Mouse (Mus musculus): ENCODE data around the gene a. TPM values are rescaled to one million over a fixed set of nuclear protein-coding genes. Genes with fewer than 3 reads are reported as not detected.
A peak's percentile ranks its signal among the peaks of the same experiment; 100 is the strongest.

a gene
- polyA plus RNA-seq, 1 experiment, result not detected

DNA sequence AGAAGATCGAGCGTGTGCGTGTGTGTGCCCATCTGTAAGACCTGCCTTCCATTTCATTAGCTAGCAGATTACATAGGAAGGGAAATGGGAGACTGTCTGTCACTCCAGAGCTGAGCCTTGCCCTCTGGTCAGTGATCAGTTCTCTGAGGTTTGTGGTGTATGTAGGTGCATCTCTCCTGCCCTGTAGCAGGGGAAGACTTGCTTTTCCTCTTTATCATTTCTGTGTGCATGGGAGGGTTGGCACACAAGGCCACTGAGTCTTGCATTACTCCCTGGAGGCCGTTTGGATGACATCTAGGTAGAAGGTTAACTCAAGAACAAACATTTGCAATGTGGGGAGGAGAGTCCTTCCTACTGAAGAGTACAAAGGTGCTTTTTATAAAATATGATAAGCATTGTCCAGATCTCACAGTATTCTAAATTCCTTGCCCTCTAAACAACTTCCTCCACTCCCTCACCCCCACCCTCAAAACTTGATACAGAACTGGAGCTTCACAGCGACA lies 264.9 kb downstream of the a start:
- Histone ChIP-seq H3K79me3 (ENCODE audit: low read depth) (no peaks in the 10 kb centered on the region), H3K36me3 (ENCODE audit: control insufficient read depth, insufficient read depth) (peaks cover 17% of the 10 kb centered on the region)
- no peak for TF ChIP-seq USF1 (IDR thresholded peaks at IDR 0.05; ENCODE audit: low read depth)
- no peak for TF ChIP-seq MYOG (IDR thresholded peaks at IDR 0.05; ENCODE audit: control insufficient read depth, extremely low read depth, insufficient read length)
- no peak for TF ChIP-seq CTCF (IDR thresholded peaks at IDR 0.05; ENCODE audit: control insufficient read depth, insufficient read depth, insufficient read length)
- no peak for TF ChIP-seq MAX (IDR thresholded peaks at IDR 0.05)
- TF ChIP-seq CEBPB (IDR thresholded peaks at IDR 0.05; ENCODE audit: low read depth), result no peak
- no peak for TF ChIP-seq MYOD1 (IDR thresholded peaks at IDR 0.05; ENCODE audit: control insufficient read depth, insufficient read length, low read depth)
- no peak for TF ChIP-seq FOSL1 (IDR thresholded peaks at IDR 0.05; ENCODE audit: insufficient read depth, low read length, poor library complexity, severe bottlenecking)

DNA sequence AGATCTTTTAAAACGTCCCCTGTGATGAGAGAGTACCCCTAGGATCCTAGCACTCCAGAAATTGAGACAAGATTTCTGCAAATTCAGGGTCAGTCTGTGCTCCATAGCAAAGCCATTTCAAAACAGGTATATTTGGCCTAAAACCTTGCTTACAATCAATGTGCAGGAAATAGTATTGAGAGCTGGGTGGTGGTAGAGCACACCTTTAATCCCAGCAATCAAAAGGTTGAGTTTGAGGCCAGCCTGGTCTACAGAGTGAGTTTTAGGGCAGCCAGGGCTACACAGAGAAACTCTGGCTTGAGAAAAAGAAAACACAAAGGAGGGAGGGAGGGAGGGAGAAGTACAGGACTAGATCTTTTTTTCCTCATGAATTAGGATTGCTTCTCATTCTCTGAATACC lies 266.2 kb downstream of the a start:
- no peaks in the 10 kb centered on the region for H3K79me2 ChIP-seq (ENCODE audit: control insufficient read depth, insufficient read depth)
- peaks cover 28% of the 10 kb centered on the region for H3K36me3 ChIP-seq (ENCODE audit: control insufficient read depth, insufficient read depth)
- no peak for TF ChIP-seq CTCF (IDR thresholded peaks at IDR 0.05; ENCODE audit: control insufficient read depth, insufficient read depth, insufficient read length)
- TF ChIP-seq FOSL1 (IDR thresholded peaks at IDR 0.05; ENCODE audit: insufficient read depth, low read length, poor library complexity, severe bottlenecking), result no peak
- no peak for TF ChIP-seq CEBPB (IDR thresholded peaks at IDR 0.05; ENCODE audit: low read depth)
- no peak for TF ChIP-seq MAX (IDR thresholded peaks at IDR 0.05)
- no peak for TF ChIP-seq MYOG (IDR thresholded peaks at IDR 0.05; ENCODE audit: control insufficient read depth, extremely low read depth, insufficient read length)
- TF ChIP-seq USF1 (IDR thresholded peaks at IDR 0.05; ENCODE audit: low read depth), result no peak
- TF ChIP-seq MYOD1 (IDR thresholded peaks at IDR 0.05; ENCODE audit: control insufficient read depth, insufficient read length, low read depth), result no peak
- no peaks in the 10 kb centered on the region for H3K79me3 ChIP-seq (ENCODE audit: low read depth)
- H3ac ChIP-seq (ENCODE audit: control insufficient read depth, insufficient read length, low read depth), result no peak overlapping the region
- H3K27me3 ChIP-seq (ENCODE audit: control insufficient read depth, insufficient read depth, insufficient read length), result no peaks in the 10 kb centered on the region
- no peak overlapping the region for H3K4me3 ChIP-seq (ENCODE audit: insufficient read depth, poor library complexity, severe bottlenecking)

More for the DNA sequence above, 264.9 kb downstream of the a start:
- no peak overlapping the region for H3K4me3 ChIP-seq (ENCODE audit: insufficient read depth, poor library complexity, severe bottlenecking)
- no peaks in the 10 kb centered on the region for H3K79me2 ChIP-seq (ENCODE audit: control insufficient read depth, insufficient read depth)
- no peak overlapping the region for H3ac ChIP-seq (ENCODE audit: control insufficient read depth, insufficient read length, low read depth)
- H3K27me3 ChIP-seq (ENCODE audit: control insufficient read depth, insufficient read depth, insufficient read length), result no peaks in the 10 kb centered on the region

DNA sequence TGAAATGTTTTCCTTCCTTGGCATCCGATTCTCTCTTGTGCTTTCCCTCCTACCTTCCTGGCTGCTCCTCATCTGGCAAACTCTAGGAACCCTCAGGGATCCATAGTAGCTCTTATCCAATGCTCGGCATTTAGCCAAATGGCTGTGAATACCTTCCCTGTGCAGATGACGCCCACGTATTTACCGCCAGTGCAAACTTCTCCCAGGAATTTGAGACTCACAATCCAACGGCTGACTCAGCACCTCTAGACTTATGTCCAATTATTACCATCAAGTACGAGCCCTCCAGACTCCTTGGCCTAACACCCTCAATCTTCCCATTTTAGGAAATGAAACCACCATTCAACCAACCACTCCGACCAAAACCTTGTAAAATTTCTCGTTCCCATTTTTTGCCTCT lies 279.8 kb downstream of the a start:
- no peak for TF ChIP-seq MAX (IDR thresholded peaks at IDR 0.05)
- no peak for TF ChIP-seq USF1 (IDR thresholded peaks at IDR 0.05; ENCODE audit: low read depth)
- TF ChIP-seq MYOD1 (IDR thresholded peaks at IDR 0.05; ENCODE audit: control insufficient read depth, insufficient read length, low read depth), result no peak
- TF ChIP-seq FOSL1 (IDR thresholded peaks at IDR 0.05; ENCODE audit: insufficient read depth, low read length, poor library complexity, severe bottlenecking), result no peak
- TF ChIP-seq MYOG (IDR thresholded peaks at IDR 0.05; ENCODE audit: control insufficient read depth, extremely low read depth, insufficient read length), result no peak
- TF ChIP-seq CTCF (IDR thresholded peaks at IDR 0.05; ENCODE audit: control insufficient read depth, insufficient read depth, insufficient read length), result no peak
- no peak for TF ChIP-seq CEBPB (IDR thresholded peaks at IDR 0.05; ENCODE audit: low read depth)
- peaks cover 36% of the 10 kb centered on the region for H3K36me3 ChIP-seq (ENCODE audit: control insufficient read depth, insufficient read depth)
- no peak overlapping the region for H3K4me3 ChIP-seq (ENCODE audit: insufficient read depth, poor library complexity, severe bottlenecking)

DNA sequence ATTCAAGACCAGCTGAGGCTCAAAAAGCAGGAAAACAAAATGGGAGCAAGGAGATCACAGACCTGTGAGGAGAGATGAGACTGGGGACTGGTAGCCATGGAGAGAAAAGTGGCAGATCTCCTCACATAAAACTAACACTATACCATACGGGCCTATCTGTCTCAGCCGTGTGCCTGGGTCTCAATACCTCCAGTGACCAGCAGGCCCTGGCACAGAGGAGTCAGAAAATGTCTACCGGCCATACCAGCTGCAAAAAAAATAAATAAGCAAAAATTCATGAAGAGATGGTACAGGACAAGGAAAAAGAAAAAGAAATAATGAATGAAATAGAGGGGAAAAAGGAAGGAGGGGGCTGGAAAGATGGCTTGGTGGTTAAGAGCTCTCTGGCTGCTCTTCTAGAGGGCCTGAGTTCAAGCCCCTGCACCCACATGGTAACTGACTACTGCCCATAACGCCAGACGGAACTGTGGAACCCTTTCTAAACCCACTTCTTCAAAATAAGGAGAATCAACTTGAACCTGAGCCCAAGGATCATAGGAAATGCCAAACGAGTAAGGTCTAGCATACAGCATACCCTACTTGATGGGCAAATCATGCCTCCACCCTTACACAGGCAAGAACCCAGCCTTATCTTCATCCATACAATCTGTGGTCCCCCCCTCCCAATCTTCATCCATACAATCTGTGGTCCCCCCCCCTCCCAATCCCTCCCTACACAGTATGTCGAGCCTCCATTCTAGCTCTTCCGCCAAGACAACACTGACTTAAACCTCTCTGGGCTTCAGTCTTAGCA lies 281.3 kb downstream of the a start:
- H3ac ChIP-seq (ENCODE audit: control insufficient read depth, insufficient read length, low read depth), result no peak overlapping the region
- peaks cover 25% of the 10 kb centered on the region for H3K36me3 ChIP-seq (ENCODE audit: control insufficient read depth, insufficient read depth)
- no peak overlapping the region for H3K4me3 ChIP-seq (ENCODE audit: insufficient read depth, poor library complexity, severe bottlenecking)
- TF ChIP-seq USF1 (IDR thresholded peaks at IDR 0.05; ENCODE audit: low read depth), result no peak
- no peak for TF ChIP-seq FOSL1 (IDR thresholded peaks at IDR 0.05; ENCODE audit: insufficient read depth, low read length, poor library complexity, severe bottlenecking)
- TF ChIP-seq MAX (IDR thresholded peaks at IDR 0.05), result no peak
- no peak for TF ChIP-seq CTCF (IDR thresholded peaks at IDR 0.05; ENCODE audit: control insufficient read depth, insufficient read depth, insufficient read length)
- no peaks in the 10 kb centered on the region for H3K27me3 ChIP-seq (ENCODE audit: control insufficient read depth, insufficient read depth, insufficient read length)
- H3K79me3 ChIP-seq (ENCODE audit: low read depth), result peaks cover 50% of the 10 kb centered on the region
- H3K79me2 ChIP-seq (ENCODE audit: control insufficient read depth, insufficient read depth), result peaks cover 59% of the 10 kb centered on the region

More for the DNA sequence above, 279.8 kb downstream of the a start:
- Histone ChIP-seq H3K79me3 (ENCODE audit: low read depth) (peaks cover 50% of the 10 kb centered on the region), H3ac (ENCODE audit: control insufficient read depth, insufficient read length, low read depth) (no peak overlapping the region), H3K79me2 (ENCODE audit: control insufficient read depth, insufficient read depth) (peaks cover 59% of the 10 kb centered on the region), H3K27me3 (ENCODE audit: control insufficient read depth, insufficient read depth, insufficient read length) (no peaks in the 10 kb centered on the region)

DNA sequence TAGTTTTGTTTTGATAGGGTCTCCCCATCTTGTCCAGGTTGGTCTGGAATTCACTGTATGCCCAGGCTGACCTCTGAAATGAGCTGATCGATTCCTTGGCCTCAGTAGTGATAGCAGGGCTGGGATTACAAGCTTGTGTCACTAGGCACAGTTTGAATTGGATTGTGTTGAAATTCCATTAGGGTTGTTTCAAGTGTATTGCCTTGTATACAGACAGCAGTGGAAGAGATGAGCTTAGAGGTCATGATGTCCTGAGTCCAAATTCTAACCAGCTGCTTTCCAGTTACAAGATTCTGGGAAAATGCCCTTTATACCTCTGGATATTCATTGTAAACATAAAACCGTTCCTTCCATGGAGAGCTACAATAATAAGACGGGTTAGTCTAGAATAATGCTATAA lies 282.1 kb downstream of the a start:
- Histone ChIP-seq H3K4me3 (ENCODE audit: insufficient read depth, poor library complexity, severe bottlenecking) (peak overlapping the region; percentile 45), H3K27me3 (ENCODE audit: control insufficient read depth, insufficient read depth, insufficient read length) (no peaks in the 10 kb centered on the region), H3K36me3 (ENCODE audit: control insufficient read depth, insufficient read depth) (peaks cover 17% of the 10 kb centered on the region), H3K79me3 (ENCODE audit: low read depth) (peaks cover 49% of the 10 kb centered on the region), H3K79me2 (ENCODE audit: control insufficient read depth, insufficient read depth) (peaks cover 56% of the 10 kb centered on the region), H3ac (ENCODE audit: control insufficient read depth, insufficient read length, low read depth) (peak overlapping the region; percentile 65)
- TF ChIP-seq USF1 (IDR thresholded peaks at IDR 0.05; ENCODE audit: low read depth), result no peak
- no peak for TF ChIP-seq MYOD1 (IDR thresholded peaks at IDR 0.05; ENCODE audit: control insufficient read depth, insufficient read length, low read depth)
- no peak for TF ChIP-seq FOSL1 (IDR thresholded peaks at IDR 0.05; ENCODE audit: insufficient read depth, low read length, poor library complexity, severe bottlenecking)
- TF ChIP-seq CEBPB (IDR thresholded peaks at IDR 0.05; ENCODE audit: low read depth), result no peak
- no peak for TF ChIP-seq MYOG (IDR thresholded peaks at IDR 0.05; ENCODE audit: control insufficient read depth, extremely low read depth, insufficient read length)
- no peak for TF ChIP-seq MAX (IDR thresholded peaks at IDR 0.05)
- TF ChIP-seq CTCF (IDR thresholded peaks at IDR 0.05; ENCODE audit: control insufficient read depth, insufficient read depth, insufficient read length), result no peak
